Mouse (Mus musculus) forebrain, postnatal 0 days (tissue): ENCODE data around the gene Rnf130. TPM values are rescaled to one million over a fixed set of nuclear protein-coding genes. Genes with fewer than 3 reads are reported as not detected.

Experiments used
- ATAC-seq: fragments of 200-750 bp; cut with Nextera tagmentation; 2 replicates; pipeline ENCODE4 v1.8.0; 2017; ENCODE audit warnings: mild to moderate bottlenecking, moderate library complexity
- DNase-seq: peaks from one replicate; pipeline ENCODE4 v3.0.0-alpha.2; 2015
- H3K27ac ChIP-seq: fragments of 300-500 bp; sonication (generic); 2 replicates; pipeline ENCODE4 v1.5.1; 2014; ENCODE audit warnings: low read depth, mild to moderate bottlenecking, antibody characterized with exemption, low read length, moderate library complexity, mixed read lengths
- H3K27me3 ChIP-seq: fragments of 300-500 bp; sonication (generic); 2 replicates; pipeline ENCODE4 v1.6.1; 2014; ENCODE audit warnings: mild to moderate bottlenecking, low read length, mixed read lengths; ENCODE audit not compliant: insufficient read depth
- H3K36me3 ChIP-seq: fragments of 300-500 bp; sonication (generic); 2 replicates; pipeline ENCODE4 v1.6.1; 2014; ENCODE audit warnings: mild to moderate bottlenecking, moderate library complexity; ENCODE audit not compliant: insufficient read depth
- H3K4me1 ChIP-seq: fragments of 300-500 bp; sonication (generic); 2 replicates; pipeline ENCODE4 v1.6.1; 2014; ENCODE audit warnings: antibody characterized with exemption; ENCODE audit not compliant: insufficient read depth
- H3K4me2 ChIP-seq: fragments of 300-500 bp; sonication (generic); 2 replicates; pipeline ENCODE4 v1.6.1; 2014; ENCODE audit warnings: low read depth, mild to moderate bottlenecking, moderate library complexity
- H3K4me3 ChIP-seq: fragments of 300-500 bp; sonication (generic); 2 replicates; pipeline ENCODE4 v1.5.1; 2014; ENCODE audit warnings: low read depth, low read length, mixed read lengths
- H3K9ac ChIP-seq: fragments of 300-500 bp; sonication (generic); 2 replicates; pipeline ENCODE4 v1.6.1; 2014; ENCODE audit warnings: mild to moderate bottlenecking
- H3K9me3 ChIP-seq: fragments of 300-500 bp; sonication (generic); 2 replicates; pipeline ENCODE4 v1.6.1; 2016; ENCODE audit warnings: low read length
- CTCF ChIP-seq: sonication (generic); IDR thresholded peaks from 2 replicates; pipeline ENCODE4 v1.5.1; 2016; ENCODE audit warnings: antibody characterized with exemption, control low read depth, low read depth
- WGBS: fragments of 180-500 bp; shearing (Covaris S2); extraction: QIAGEN DNeasy Blood & Tissue Kit; methylation state at CpG from one replicate; pipeline ENCODE4 v1.1.7; 2014; 5-methylcytosine and 5-hydroxymethylcytosine counted together
- polyA plus RNA-seq: library from polyadenylated mRNA; unstranded; fragments of >200 nt; fragmentation: Nextera tagmentation; extraction: Ambion mirVana; gene quantifications from 2 replicates; pipeline ENCODE4 v1.2.1, GENCODE M21; 2015
- total RNA-seq: library from RNA; depleted of rRNA; stranded (reverse); fragments of >200 nt; gene quantifications from 2 replicates; pipeline ENCODE4 v1.2.3, GENCODE M21; 2014; rRNA removed

The Rnf130 gene
- total RNA-seq (97.9 and 116 TPM in 2 replicates), polyA plus RNA-seq (47.9 and 61.1 TPM in 2 replicates)

GRCm38 (mm10) chr11:50024833-50025720 lies at the start of gene Rnf130:
Gene Rnf130, plus strand, starts transcription at chr11:50025346.
- peak within 1 kb of the TSS; percentile 87 for H3K4me3 ChIP-seq
- no peak; the same call in 1 of the 2 replicates for TF ChIP-seq CTCF
- H3K27me3 ChIP-seq, result no peaks in the 10 kb centered on the region
- H3K27ac ChIP-seq, result peak within 1 kb of the TSS; percentile 99
- 3% methylated on average over 104 of the region's 129 CpGs for WGBS
- H3K36me3 ChIP-seq, result no peaks in the 10 kb centered on the region
- ATAC-seq, result peak; percentile 92
- H3K9me3 ChIP-seq, result no peaks in the 10 kb centered on the region
- peak within 1 kb of the TSS; percentile 68 for H3K4me2 ChIP-seq
- peaks cover 29% of the 10 kb centered on the region for H3K4me1 ChIP-seq
- peak; percentile 98 for DNase-seq
- peak within 1 kb of the TSS; percentile 95 for H3K9ac ChIP-seq

DNA sequence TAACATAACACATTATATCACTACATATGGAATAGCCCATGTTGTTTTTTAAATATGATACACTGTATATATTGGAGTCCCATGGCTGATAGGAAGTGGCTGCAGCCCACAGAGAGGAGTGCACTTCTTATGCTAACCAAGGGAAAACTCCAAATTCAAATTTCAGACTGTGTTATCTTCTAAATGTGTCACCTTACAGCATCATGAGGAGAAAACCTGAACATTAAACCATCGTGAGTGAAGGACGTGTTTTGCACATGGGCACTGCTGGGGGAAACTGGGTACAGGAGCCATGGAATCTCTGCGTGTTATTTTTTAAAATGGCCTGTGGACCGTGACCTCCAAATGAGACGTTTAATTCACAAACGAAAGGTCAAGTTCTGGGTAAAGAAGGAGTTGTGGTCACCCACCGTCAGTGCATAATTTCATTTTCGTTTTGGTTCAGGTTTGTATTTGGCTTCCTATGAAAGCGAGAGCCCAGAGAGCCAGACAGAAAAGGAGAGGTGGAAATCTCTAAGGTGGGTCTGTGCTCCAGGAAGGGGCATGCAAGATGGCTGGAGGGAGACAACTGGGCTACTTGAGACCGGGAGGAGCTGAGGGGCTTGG lies 47.1 kb upstream of the Rnf130 start:
- Histone ChIP-seq H3K4me3 (no peak overlapping the region), H3K4me1 (no peaks in the 10 kb centered on the region), H3K4me2 (no peak overlapping the region), H3K27ac (no peak overlapping the region), H3K9ac (no peak overlapping the region), H3K36me3 (no peaks in the 10 kb centered on the region), H3K9me3 (no peaks in the 10 kb centered on the region), H3K27me3 (no peaks in the 10 kb centered on the region)
- DNase-seq, result no peak
- no peak for ATAC-seq
- 85% methylated on average over 10 of the region's 10 CpGs for WGBS
- TF ChIP-seq CTCF, result no peak

DNA sequence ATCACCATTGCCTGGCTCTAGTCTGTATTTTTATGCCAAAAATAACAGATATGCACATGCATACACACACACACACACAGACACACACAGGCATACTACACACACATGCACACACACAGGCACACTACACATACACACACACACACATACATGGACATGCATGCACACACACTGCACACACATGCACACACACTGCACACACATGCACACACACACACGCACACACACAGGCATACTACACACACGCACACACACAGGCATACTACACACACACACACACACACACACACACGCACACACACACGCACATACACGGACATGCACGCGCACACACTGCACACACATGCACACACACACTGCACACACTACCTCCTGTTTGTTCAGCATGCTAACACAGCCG lies 46.2 kb upstream of the Rnf130 start:
- Histone ChIP-seq H3K9me3 (no peaks in the 10 kb centered on the region), H3K4me1 (no peaks in the 10 kb centered on the region), H3K36me3 (no peaks in the 10 kb centered on the region), H3K4me3 (no peak overlapping the region), H3K9ac (no peak overlapping the region), H3K4me2 (no peak overlapping the region), H3K27ac (no peak overlapping the region), H3K27me3 (no peaks in the 10 kb centered on the region)
- no peak for TF ChIP-seq CTCF
- DNase-seq (no peak), ATAC-seq (no peak)
- WGBS, result 91% methylated on average over 8 of the region's 8 CpGs

DNA sequence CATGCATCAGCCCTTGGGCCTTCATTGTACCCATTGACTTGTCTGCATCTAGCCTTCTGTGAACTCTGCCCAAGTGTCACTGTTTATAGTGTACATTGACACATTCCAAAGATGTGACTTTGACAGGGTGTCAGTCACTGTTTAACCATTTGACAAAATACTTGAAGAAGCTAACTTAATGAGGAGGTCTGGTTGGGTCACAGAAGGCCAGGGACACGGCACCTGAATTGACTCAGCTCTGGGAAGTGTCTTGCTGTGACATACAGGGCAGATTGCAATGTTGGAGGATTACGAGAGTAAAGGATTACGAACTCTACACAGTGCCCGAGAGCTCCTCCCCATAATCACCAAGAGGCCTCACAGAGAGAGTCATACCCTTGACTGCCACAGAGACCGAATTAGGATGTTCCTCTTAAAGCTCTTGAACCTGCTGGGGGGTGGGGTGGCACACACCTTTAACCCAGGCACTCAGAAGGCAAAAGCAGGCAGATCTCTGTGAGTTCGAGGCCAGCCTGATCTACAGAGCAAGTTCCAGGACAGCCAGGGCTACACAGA lies 44.4 kb upstream of the Rnf130 start:
- DNase-seq, result no peak
- 63% methylated on average over 6 of the region's 6 CpGs for WGBS
- no peak for TF ChIP-seq CTCF
- no peaks in the 10 kb centered on the region for H3K27me3 ChIP-seq
- H3K9me3 ChIP-seq, result no peaks in the 10 kb centered on the region
- H3K4me2 ChIP-seq, result no peak overlapping the region
- no peaks in the 10 kb centered on the region for H3K4me1 ChIP-seq
- H3K36me3 ChIP-seq, result no peaks in the 10 kb centered on the region
- H3K27ac ChIP-seq, result no peak overlapping the region
- no peak overlapping the region for H3K4me3 ChIP-seq
- ATAC-seq, result no peak
- H3K9ac ChIP-seq, result no peak overlapping the region

DNA sequence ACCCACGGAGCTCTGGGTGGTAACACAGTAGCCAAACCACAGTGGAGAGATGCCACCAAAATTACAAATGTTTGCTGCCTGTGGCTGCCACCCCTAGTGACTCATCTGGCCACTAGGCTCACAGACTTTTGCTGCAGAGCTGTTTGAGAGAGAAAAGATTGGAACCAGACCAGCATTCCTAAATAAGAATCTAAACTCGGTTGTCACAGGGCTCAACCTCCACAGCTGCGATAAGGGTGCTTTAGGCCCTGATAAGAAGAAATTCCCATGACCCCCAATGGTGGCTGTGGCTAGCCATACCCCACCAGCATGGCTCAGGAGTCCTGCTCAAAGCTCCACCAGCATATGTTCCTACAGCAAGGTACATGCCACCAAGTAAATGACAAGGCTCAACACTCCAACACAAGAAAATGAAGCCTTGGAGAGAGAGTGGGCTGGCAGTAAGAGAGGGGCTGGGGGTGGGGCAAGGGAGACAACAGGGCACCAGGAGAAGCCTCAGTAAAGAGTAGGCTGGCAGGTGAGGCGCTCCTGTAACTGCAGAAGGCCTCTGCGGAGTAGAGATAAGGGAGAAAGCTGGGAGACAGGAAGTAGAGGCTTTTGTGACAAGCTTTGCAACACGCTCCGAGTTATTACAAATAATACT lies 43.7 kb upstream of the Rnf130 start:
- Histone ChIP-seq H3K27me3 (no peaks in the 10 kb centered on the region), H3K9ac (no peak overlapping the region), H3K9me3 (no peaks in the 10 kb centered on the region), H3K4me2 (no peak overlapping the region), H3K36me3 (no peaks in the 10 kb centered on the region), H3K4me1 (no peaks in the 10 kb centered on the region), H3K4me3 (no peak overlapping the region), H3K27ac (no peak overlapping the region)
- WGBS, result 82% methylated on average over 7 of the region's 7 CpGs
- DNase-seq, result no peak
- ATAC-seq, result no peak
- TF ChIP-seq CTCF, result no peak

DNA sequence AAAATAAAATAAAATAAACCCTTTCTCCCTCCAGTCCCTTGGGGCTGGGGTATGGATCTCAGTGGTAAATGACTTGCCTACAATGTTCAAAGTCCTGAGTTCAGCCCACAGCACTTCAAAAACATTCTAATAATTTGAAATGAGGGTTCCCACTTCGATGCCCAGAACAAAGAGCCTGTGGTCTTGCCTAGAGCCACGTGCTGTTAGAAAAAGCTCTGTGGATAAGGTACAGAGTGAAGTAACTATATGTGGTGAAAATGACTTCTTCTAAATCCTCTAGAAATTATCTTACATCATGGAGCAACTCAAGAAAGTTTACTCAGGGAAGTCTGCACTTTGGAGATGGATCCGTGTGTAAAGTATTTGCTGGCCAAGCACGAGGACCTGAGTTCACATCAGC lies 43.1 kb upstream of the Rnf130 start:
- Histone ChIP-seq H3K4me2 (no peak overlapping the region), H3K9me3 (no peaks in the 10 kb centered on the region), H3K36me3 (no peaks in the 10 kb centered on the region), H3K9ac (no peak overlapping the region), H3K27me3 (no peaks in the 10 kb centered on the region), H3K4me3 (no peak overlapping the region), H3K27ac (no peak overlapping the region), H3K4me1 (no peaks in the 10 kb centered on the region)
- no peak for DNase-seq
- TF ChIP-seq CTCF, result no peak
- WGBS, result 86% methylated on average over 4 of the region's 4 CpGs
- no peak for ATAC-seq
